Mouse (Mus musculus) layer of hippocampus, adult 11-12 months (tissue): ENCODE measurements around the gene Ubash3b.
A peak's percentile ranks its signal among the peaks of the same experiment; 100 is the strongest.

Experiments used
- DNase-seq: peaks from one replicate; pipeline ENCODE4 v3.0.0; 2022; ENCODE audit warnings: low spot score

Gene Ubash3b

DNA sequence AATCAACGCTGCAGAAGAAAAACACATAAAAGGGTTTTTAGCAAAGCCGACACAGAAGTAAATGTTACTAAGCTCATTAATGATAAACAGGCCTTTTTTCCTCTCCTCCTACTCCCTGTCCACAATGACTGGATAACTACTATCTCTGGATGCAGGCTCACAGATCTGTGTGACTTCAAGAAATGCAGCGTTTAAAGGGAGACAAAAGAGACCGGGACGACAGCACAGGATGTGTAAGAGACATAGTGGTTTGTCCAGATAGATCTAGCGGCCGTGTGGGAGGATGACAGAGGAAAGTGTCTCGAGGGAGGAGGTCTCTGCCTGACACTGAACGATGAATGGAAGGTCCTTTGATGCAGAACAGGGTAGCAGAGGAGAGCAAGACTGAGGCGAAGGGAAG, 5.4 kb upstream of the Ubash3b start:
- DNase-seq = no peak

DNA sequence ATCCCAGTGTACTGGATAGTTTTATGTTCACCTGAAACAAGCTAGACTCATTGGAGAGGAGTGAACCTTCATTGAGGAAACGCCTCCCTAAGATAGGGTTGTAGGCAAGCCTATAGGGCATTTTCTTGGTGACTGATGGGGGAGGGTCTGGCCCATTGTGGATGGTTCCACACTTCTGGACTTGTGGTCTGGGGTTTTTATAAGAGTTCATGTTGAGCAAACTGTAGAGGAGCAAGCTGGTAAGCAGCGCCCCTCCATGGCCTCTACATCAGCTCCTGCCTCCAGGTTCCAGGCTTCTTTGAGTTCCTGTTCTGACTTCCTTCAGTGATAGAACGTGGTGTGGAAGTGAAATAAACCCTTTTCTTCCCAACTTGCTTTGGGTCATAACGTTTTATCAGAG, 866 bp upstream of the Ubash3b start:
- no peak for DNase-seq

- DNase-seq = no peak
Measured at GRCm38 (mm10) chr9:41160536-41161176, 841 bp downstream of the Ubash3b start.

DNA sequence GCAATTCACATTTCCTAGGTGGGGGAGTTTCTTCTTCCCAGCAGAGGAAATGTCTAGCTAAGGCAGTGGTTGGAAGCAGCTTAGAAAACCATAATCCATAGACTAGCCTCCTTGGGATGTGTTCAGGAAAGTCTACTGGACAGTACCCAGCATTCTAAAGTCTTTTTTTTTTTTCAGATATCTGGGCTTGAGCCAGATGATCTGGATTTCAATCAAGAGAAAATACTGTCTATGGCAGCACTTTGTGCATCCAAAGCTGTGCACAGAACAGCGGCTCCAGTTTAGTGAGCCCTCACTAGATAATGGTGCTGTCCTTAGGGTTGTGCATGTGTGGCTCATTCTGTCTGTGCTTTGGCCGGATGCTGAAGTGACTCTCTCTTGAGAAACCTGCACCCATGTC, 2.3 kb downstream of the Ubash3b start:
- no peak for DNase-seq

GRCm38 (mm10) chr9:41157872-41158567, 3.5 kb downstream of the Ubash3b start:
- DNase-seq = no peak

GRCm38 (mm10) chr9:41157020-41157871, 4.3 kb downstream of the Ubash3b start:
- DNase-seq = peak; percentile 84

GRCm38 (mm10) chr9:41156720-41157019, 4.8 kb downstream of the Ubash3b start:
- peak; percentile 57 for DNase-seq

DNA sequence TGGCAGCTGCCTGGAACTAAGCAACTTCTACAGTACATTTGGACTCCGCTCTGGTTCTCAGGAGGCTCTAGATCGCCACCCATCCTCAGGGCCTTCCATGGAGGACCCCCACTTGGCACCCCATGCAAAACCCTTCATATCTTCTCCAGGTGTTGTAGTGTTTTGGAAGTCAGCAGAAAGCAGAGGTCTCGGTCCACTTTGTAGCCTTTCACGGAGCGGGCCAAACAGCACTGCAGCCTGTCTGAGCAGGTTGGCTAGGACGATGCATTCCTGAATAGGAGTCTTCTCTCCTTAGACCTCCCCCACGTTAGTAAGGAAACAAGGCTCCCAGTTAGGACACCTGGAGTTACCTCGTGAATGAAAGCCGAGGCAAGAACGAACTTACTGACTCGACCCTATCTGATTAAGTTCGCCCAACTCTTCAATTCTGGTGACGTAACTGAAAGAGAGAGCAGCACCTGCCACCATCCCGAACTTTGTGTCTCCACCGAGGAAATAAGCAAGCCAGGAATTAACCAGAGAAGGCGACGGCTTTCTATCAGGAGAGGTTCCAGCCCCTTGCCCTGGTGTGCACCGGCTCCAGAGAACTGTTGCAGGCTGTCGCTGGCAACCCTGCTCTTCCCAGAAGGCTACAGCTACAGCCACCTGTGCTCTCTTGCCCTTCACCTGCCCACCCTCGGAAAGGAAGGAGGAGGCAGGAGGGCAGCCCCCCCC, 5.3 kb downstream of the Ubash3b start:
- DNase-seq = no peak

DNA sequence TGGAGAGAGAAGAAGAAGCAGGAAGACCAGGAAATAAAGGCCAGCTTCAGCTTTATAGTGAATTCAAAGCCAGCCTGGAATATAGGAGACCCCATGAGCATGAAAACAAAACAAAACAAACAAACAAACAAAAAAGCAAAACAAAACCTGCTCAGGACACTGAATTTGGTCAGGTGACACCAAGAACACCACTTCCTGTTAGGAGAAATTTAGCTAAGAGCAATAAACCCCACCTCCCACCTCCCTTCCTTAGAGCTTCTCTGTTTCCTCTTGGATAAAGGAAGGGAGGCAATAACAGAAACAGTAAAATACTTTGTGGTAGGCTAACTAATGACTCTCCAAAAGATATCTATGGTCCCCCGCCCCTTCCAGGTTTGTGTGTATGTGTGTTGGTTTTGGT, 7.5 kb downstream of the Ubash3b start:
- DNase-seq = no peak

DNA sequence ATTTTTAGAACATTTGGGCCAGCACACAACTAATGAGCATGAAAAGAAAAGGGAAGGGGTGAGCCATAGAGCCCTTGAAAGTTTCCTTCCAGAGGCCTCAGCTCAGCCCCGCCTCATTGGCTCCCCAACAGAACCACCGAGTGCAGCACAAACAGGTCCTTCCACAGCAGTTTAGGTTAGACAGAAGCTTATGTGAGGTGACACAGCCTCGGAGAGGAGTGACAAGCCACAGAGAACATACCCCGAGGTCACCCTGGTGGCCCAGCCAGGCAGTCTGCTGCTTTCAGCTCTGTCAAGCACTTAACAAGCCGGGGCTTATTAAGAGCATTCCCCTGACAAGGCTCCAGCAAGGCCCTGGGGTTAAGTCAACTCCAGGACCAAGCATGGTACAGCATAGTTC, 8.4 kb downstream of the Ubash3b start:
- DNase-seq = peak; percentile 59

DNA sequence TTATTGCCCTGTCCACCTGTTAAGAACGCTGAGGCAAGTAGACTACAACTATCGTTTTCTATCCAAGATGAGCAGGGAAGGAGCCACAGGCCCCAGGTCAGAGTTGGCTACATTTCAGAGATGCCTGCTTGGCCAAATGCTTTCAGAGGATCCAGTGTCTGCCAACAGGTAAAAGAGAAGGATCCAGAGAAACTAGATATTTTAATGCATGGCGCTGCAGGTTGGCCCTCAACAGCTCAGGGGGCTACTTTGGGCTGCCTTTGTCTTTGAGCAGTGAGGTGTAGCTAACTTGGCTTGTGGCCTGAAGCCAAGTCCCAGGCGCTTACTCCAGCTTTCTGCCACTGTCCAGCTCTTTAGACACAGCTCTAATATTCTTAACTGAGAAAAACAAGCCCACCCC, 10.0 kb downstream of the Ubash3b start:
- no peak for DNase-seq

DNA sequence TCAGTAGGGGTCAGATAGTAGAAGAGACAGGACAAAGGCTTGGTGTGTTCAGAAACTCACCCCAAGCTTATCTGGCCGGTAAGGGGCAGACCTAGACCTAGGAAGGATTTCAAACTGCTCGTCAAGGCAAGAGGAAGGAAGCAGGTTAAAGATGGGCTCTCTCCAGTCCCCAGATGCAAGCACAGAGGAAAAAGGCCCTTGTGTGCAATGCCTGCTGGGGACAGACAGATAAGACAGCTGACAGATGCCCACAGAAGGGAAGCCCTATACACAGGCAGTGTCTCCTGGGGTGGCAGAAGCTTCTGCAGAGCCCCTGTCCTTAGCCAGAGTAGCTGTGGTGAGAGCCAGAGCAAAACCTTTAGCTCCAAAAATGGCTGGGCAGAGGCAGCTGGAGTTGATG, 11.6 kb downstream of the Ubash3b start:
- no peak for DNase-seq

DNA sequence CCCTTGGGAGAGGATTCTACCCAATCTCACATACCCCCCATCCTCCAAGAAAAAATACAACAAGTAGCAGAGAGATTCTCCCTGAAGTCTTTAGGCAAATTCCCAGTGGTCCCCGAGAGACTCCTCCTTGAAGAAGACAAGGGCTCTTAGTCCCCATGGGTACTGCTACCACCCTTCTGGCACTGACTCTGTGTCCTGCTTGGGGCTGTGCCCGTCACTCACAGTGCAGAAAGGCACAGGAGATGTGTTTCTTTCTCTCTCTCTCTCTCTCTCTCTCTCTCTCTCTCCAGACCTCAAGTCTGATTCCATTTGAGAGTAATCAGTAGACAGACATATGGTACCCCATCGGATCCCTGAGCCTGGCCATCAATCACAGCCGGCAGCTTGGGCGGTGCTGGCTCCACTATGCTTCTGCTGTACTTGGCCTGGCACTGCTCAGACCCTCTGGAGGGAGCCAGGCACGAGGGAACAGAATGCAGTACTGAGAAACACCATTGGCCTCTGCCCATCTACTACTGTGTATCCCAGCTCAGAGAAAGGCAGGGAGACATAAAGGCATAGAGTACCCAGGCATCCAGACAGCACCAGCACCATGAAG, 12.3 kb downstream of the Ubash3b start:
- peak; percentile 69 for DNase-seq

DNA sequence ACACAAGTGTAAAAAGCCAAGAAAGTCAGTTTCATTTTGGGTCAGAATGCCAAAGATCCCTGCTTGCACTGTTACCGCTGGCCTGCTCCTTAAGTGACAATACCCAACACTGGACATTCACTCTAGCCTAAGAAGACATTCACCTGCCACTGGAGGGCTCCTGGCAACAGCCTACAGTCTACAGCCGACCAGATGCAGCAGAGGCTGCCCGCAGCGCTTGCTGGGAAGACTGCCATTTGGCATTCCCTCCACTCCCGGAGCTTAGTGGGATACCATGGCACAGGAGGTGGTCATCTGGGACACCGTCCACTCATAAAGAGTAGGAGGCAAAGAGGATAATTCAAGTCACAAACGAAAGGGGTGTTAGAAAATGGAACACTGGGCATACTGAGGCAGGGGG, 12.9 kb downstream of the Ubash3b start:
- DNase-seq = no peak

DNA sequence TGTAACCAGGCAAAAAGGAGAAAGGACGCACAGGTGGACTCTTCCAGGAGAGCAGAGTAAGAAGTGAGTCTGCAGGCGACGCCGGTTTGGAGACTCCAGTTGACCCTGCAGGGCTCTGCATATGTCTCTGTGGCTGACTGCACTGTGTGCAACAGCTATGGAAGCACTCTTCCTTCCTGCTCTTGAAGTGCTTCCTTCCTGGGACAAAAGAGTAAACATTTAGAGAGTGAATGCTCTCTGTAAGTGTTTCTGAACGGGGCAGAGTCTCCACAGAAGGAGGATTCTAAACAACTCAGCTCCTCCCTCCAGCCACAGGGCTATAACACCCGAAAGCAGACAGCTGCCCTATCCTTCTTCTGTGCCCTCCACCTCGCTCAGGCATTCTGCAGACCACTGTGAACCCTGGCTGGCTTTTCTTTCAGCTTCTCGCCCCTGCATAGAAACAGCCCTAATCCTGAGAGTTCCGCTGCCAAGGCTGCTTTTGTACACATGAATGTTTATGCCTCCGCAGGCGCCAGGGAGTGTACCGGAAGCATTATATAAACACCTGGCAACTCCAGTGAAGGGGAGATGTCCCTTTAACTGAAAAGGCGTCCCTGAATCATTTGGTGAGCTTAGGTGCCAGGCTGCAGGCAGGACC, 14.2 kb downstream of the Ubash3b start:
- DNase-seq = no peak

DNA sequence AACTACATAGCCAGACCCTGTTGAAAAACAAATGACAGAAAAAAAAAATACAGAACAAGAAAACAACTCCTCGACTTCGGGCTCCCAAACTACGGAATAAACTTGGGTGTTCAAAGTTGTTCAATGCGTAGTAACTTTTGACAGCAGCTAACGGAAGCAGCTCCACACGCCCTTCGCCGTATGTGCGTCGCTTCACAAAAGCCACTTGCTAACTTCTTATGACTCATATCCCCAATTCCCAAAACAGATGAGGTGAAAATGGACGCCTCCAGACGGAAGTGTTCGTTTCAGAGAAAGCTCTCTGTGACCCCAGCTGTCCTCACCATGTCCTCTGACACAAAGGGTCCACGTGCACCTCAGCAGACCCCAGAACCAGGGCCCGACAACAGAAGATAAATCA, 17.7 kb downstream of the Ubash3b start:
- no peak for DNase-seq

GRCm38 (mm10) chr9:41143115-41143514, 18.4 kb downstream of the Ubash3b start:
- DNase-seq = no peak

- DNase-seq = no peak
Measured at GRCm38 (mm10) chr9:41141026-41141425, 20.5 kb downstream of the Ubash3b start.

GRCm38 (mm10) chr9:41138987-41139808, 22.3 kb downstream of the Ubash3b start:
- no peak for DNase-seq

DNA sequence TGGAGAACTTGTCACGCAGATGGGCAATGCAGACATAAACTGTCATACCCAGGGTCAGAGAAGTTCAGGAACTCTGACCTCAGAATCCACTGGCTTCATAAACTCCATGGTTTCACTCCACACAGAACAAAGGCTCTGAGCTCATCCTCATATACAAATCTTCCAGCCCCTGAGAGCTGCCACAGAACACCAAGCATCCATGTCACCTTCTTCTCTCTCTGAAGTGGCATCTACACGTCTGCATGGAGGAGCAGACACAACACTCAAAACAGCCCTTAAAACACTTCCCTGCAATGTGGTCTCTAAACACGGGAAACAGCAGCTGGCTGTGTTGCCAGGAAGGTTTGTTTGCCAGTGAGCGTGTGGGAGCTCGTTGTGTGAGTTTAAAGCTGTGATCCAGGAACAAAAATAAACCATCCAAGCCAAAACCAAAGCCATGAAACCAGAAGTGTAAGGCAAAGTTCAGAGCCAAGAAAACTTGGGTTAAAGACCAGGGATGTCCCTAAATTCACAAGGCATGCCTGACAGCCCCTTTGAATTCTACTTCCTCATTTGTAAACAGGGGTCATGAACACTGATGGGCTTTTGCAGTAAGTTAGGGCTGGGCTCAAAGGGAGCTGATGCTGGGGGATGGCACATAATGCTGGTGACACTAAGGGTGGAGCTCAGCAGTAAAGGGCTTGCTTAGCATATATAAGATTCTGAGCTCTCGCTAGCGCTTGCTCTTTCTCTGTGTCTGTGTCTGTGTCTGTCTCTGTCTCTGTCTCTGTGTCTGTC, 24.6 kb downstream of the Ubash3b start:
- peak; percentile 64 for DNase-seq
